Mouse (Mus musculus) spleen, postnatal 14 days (tissue): ENCODE results near the gene Ccdc117.
"Not testable (repeated sequence)": the region's sequence is repeated elsewhere in the genome, so short reads cannot be mapped to it uniquely, and the experiment has no call there.

Experiments
- DNase-seq, 2 experiments: peaks; one replicate each; pipeline ENCODE4 v3.0.0; 2021 to 2022; ENCODE audit warnings: low spot score in 2 of 2

The Ccdc117 gene

GRCm38 (mm10) chr11:5509215-5510098 lies 32.5 kb downstream of the Ccdc117 start:
- DNase-seq = no peak

GRCm38 (mm10) chr11:5505856-5506575 lies 36.0 kb downstream of the Ccdc117 start:
- DNase-seq = no peak

- no peak for DNase-seq
These were observed 39.5 kb downstream of the Ccdc117 start for GRCm38 (mm10) chr11:5502351-5503051.

- DNase-seq = no peak
These were observed 40.9 kb downstream of the Ccdc117 start for GRCm38 (mm10) chr11:5500903-5501741.

GRCm38 (mm10) chr11:5499961-5500644 lies 41.9 kb downstream of the Ccdc117 start:
- DNase-seq = no peak

- DNase-seq = no peak
These were observed 42.9 kb downstream of the Ccdc117 start for GRCm38 (mm10) chr11:5498931-5499661.

- no peak for DNase-seq
These were observed 43.6 kb downstream of the Ccdc117 start for GRCm38 (mm10) chr11:5498422-5498821.

- DNase-seq = no peak
These were observed 45.3 kb downstream of the Ccdc117 start for GRCm38 (mm10) chr11:5496559-5497248.

GRCm38 (mm10) chr11:5495906-5496305 lies 46.1 kb downstream of the Ccdc117 start:
- DNase-seq = no peak

- DNase-seq = no peak
These were observed 46.6 kb downstream of the Ccdc117 start for GRCm38 (mm10) chr11:5495286-5495832.

GRCm38 (mm10) chr11:5493869-5494268 lies 48.1 kb downstream of the Ccdc117 start:
- DNase-seq = no peak

- no peak for DNase-seq
These were observed 50.1 kb downstream of the Ccdc117 start for GRCm38 (mm10) chr11:5491912-5492311.

- no peak for DNase-seq
These were observed 50.9 kb downstream of the Ccdc117 start for GRCm38 (mm10) chr11:5490989-5491656.

GRCm38 (mm10) chr11:5489433-5489832 lies 52.6 kb downstream of the Ccdc117 start:
- not testable (repeated sequence) for DNase-seq

- DNase-seq = peak; percentile 70 to 80
These were observed 56.6 kb downstream of the Ccdc117 start for GRCm38 (mm10) chr11:5485193-5486011.

GRCm38 (mm10) chr11:5482581-5482980 lies 59.4 kb downstream of the Ccdc117 start:
- no peak for DNase-seq
